Mouse (Mus musculus): ENCODE measurements at regions not wholly inside any gene's neighbourhood (a gene's known extent, or its start where the extent isn't known, plus 50 kb on each side); places are given as distances from the start of the nearest gene placed in this dataset.
"Not testable (repeated sequence)": the region's sequence is repeated elsewhere in the genome, so short reads cannot be mapped to it uniquely, and the experiment has no call there.

GRCm38 (mm10) chr15:38420784-38421183 is 995.4 kb downstream of the 4930447A16Rik start:
- Histone ChIP-seq H3K36me3 (replicated peaks; ENCODE audit: low read length) (no peaks in the 10 kb centered on the region), H3K4me3 (replicated peaks) (no peak overlapping the region), H3K4me1 (no peaks in the 10 kb centered on the region), H3K9me3 (peaks cover 15% of the 10 kb centered on the region), H3K27me3 (replicated peaks) (peaks cover 37% of the 10 kb centered on the region)
- TF ChIP-seq FLI1 (IDR thresholded peaks at IDR 0.05; ENCODE audit: low read length) (no peak), GATA1 (IDR thresholded peaks at IDR 0.05; ENCODE audit: borderline replicate concordance, low read length) (no peak)

- Histone ChIP-seq H3K9me3 (peaks cover 9% of the 10 kb centered on the region), H3K4me1 (no peaks in the 10 kb centered on the region), H3K27me3 (replicated peaks) (peaks cover 40% of the 10 kb centered on the region), H3K4me3 (replicated peaks) (no peak overlapping the region), H3K36me3 (replicated peaks; ENCODE audit: low read length) (no peaks in the 10 kb centered on the region)
- TF ChIP-seq FLI1 (IDR thresholded peaks at IDR 0.05; ENCODE audit: low read length) = no peak
- no peak for TF ChIP-seq GATA1 (IDR thresholded peaks at IDR 0.05; ENCODE audit: borderline replicate concordance, low read length)
Measured at GRCm38 (mm10) chr15:38422741-38423140, 997.4 kb downstream of the 4930447A16Rik start.

- peaks cover 31% of the 10 kb centered on the region for H3K27me3 ChIP-seq (replicated peaks)
- H3K4me1 ChIP-seq = no peaks in the 10 kb centered on the region
- no peaks in the 10 kb centered on the region for H3K36me3 ChIP-seq (replicated peaks; ENCODE audit: low read length)
- H3K9me3 ChIP-seq = no peaks in the 10 kb centered on the region
- TF ChIP-seq GATA1 (IDR thresholded peaks at IDR 0.05; ENCODE audit: borderline replicate concordance, low read length) = no peak
- no peak for TF ChIP-seq FLI1 (IDR thresholded peaks at IDR 0.05; ENCODE audit: low read length)
- no peak overlapping the region for H3K4me3 ChIP-seq (replicated peaks)
Measured at GRCm38 (mm10) chr15:38425506-38425905, 1000.2 kb downstream of the 4930447A16Rik start.

- Histone ChIP-seq H3K27me3 (replicated peaks) (peaks cover 24% of the 10 kb centered on the region), H3K4me1 (peaks cover 4% of the 10 kb centered on the region; the same call in 1 of the 2 replicates), H3K36me3 (replicated peaks; ENCODE audit: low read length) (no peaks in the 10 kb centered on the region), H3K9me3 (peaks cover 8% of the 10 kb centered on the region), H3K4me3 (replicated peaks) (no peak overlapping the region)
- TF ChIP-seq FLI1 (IDR thresholded peaks at IDR 0.05; ENCODE audit: low read length) (no peak), GATA1 (IDR thresholded peaks at IDR 0.05; ENCODE audit: borderline replicate concordance, low read length) (no peak)
Measured at GRCm38 (mm10) chr15:38427966-38428365, 1002.6 kb downstream of the 4930447A16Rik start.

GRCm38 (mm10) chr15:38431668-38432067 is 1006.3 kb downstream of the 4930447A16Rik start:
- Histone ChIP-seq H3K4me1 (peaks cover 4% of the 10 kb centered on the region; the same call in 1 of the 2 replicates), H3K27me3 (replicated peaks) (peaks cover 21% of the 10 kb centered on the region), H3K9me3 (peaks cover 28% of the 10 kb centered on the region), H3K4me3 (replicated peaks) (no peak overlapping the region), H3K36me3 (replicated peaks; ENCODE audit: low read length) (no peaks in the 10 kb centered on the region)
- TF ChIP-seq GATA1 (IDR thresholded peaks at IDR 0.05; ENCODE audit: borderline replicate concordance, low read length) = no peak
- TF ChIP-seq FLI1 (IDR thresholded peaks at IDR 0.05; ENCODE audit: low read length) = no peak

- Histone ChIP-seq H3K36me3 (replicated peaks; ENCODE audit: low read length) (no peaks in the 10 kb centered on the region), H3K4me3 (replicated peaks) (no peak overlapping the region), H3K4me1 (peaks cover 4% of the 10 kb centered on the region; the same call in 1 of the 2 replicates), H3K27me3 (replicated peaks) (peaks cover 15% of the 10 kb centered on the region), H3K9me3 (peaks cover 28% of the 10 kb centered on the region)
- TF ChIP-seq FLI1 (IDR thresholded peaks at IDR 0.05; ENCODE audit: low read length) (no peak), GATA1 (IDR thresholded peaks at IDR 0.05; ENCODE audit: borderline replicate concordance, low read length) (no peak)
Measured at GRCm38 (mm10) chr15:38433386-38433785, 1008.0 kb downstream of the 4930447A16Rik start.

GRCm38 (mm10) chr15:38434239-38434638 is 1008.9 kb downstream of the 4930447A16Rik start:
- not testable (repeated sequence) for H3K4me3 ChIP-seq (replicated peaks); H3K4me1 ChIP-seq; H3K36me3 ChIP-seq (replicated peaks; ENCODE audit: low read length)
- peaks cover 28% of the 10 kb centered on the region for H3K9me3 ChIP-seq
- peaks cover 18% of the 10 kb centered on the region for H3K27me3 ChIP-seq (replicated peaks)
